Mouse (Mus musculus) MEL (cell line): ENCODE results near the gene Ubash3b.

Experiments
- CTCF ChIP-seq, 3 experiments: IDR thresholded peaks in 2 of 3; conservative IDR thresholded peaks in 1 of 3; 2 replicates each; pipeline ENCODE4 v1.5.1; 2011 to 2012; ENCODE audit warnings: low read length in 3 of 3, low read depth in 2 of 3, mild to moderate bottlenecking in 2 of 3, improper control_type of control experiment in 1 of 3, inconsistent platforms in 1 of 3, mixed read lengths in 1 of 3, moderate library complexity in 1 of 3; ENCODE audit not compliant: control insufficient read depth in 1 of 3, insufficient read depth in 1 of 3, poor library complexity in 1 of 3, severe bottlenecking in 1 of 3
- EP300 ChIP-seq, 2 experiments: IDR thresholded peaks; 2 replicates each; pipeline ENCODE4 v1.6.1; 2011; ENCODE audit warnings: improper control_type of control experiment in 2 of 2, low read length in 2 of 2, low read depth in 1 of 2, mild to moderate bottlenecking in 1 of 2
- MAX ChIP-seq: IDR thresholded peaks from 2 replicates; pipeline ENCODE4 v1.6.1; 2011; ENCODE audit warnings: low read length, improper control_type of control experiment
- MAZ ChIP-seq: IDR thresholded peaks from 2 replicates; pipeline ENCODE4 v1.6.1; 2012; ENCODE audit warnings: low read depth, mild to moderate bottlenecking, inconsistent platforms, low read length, improper control_type of control experiment
- NELFE ChIP-seq: IDR thresholded peaks from 2 replicates; pipeline ENCODE4 v1.6.1; 2011; ENCODE audit warnings: low read depth, low read length, improper control_type of control experiment
- POLR2A ChIP-seq, 2 experiments: IDR thresholded peaks; 2 replicates each; pipeline ENCODE4 v1.6.1; 2011 to 2012; ENCODE audit warnings: low read length in 2 of 2, mild to moderate bottlenecking in 2 of 2, control low read depth in 1 of 2, improper control_type of control experiment in 1 of 2, low read depth in 1 of 2, moderate library complexity in 1 of 2; ENCODE audit not compliant: control insufficient read depth in 1 of 2, insufficient read depth in 1 of 2, poor library complexity in 1 of 2
- POLR2AphosphoS2 ChIP-seq: IDR thresholded peaks from 2 replicates; pipeline ENCODE4 v1.6.1; 2011; ENCODE audit warnings: low read length, improper control_type of control experiment
- RCOR1 ChIP-seq: IDR thresholded peaks from 2 replicates; pipeline ENCODE4 v1.6.1; 2012; ENCODE audit warnings: low read depth, mild to moderate bottlenecking, inconsistent platforms, low read length, improper control_type of control experiment
- UBTF ChIP-seq: IDR thresholded peaks from 2 replicates; pipeline ENCODE4 v1.6.1; 2012; ENCODE audit warnings: low read depth, mild to moderate bottlenecking, inconsistent platforms, low read length, improper control_type of control experiment, moderate library complexity, borderline replicate concordance; ENCODE audit not compliant: insufficient read depth
- USF1 ChIP-seq: IDR thresholded peaks from 2 replicates; pipeline ENCODE4 v1.6.1; 2014; ENCODE audit warnings: low read depth, mild to moderate bottlenecking, inconsistent platforms, low read length, improper control_type of control experiment, moderate library complexity
- ZKSCAN1 ChIP-seq: IDR thresholded peaks from 2 replicates; pipeline ENCODE4 v1.6.1; 2012; ENCODE audit warnings: low read depth, mild to moderate bottlenecking, inconsistent platforms, low read length, improper control_type of control experiment, moderate library complexity

- TF ChIP-seq RCOR1 = no peak
- no peak for TF ChIP-seq CTCF (IDR thresholded peaks at IDR 0.05 in 2 of 3, conservative IDR thresholded peaks at IDR 0.05 in 1 of 3; ENCODE audit: control insufficient read depth in 1 of 3, insufficient read depth in 1 of 3, low read depth in 2 of 3, low read length in 3 of 3, poor library complexity in 1 of 3, severe bottlenecking in 1 of 3)
- no peak for TF ChIP-seq MAX
- TF ChIP-seq MAZ = no peak
- TF ChIP-seq USF1 = no peak
- TF ChIP-seq UBTF = no peak
- TF ChIP-seq EP300 (IDR thresholded peaks at IDR 0.05; ENCODE audit: low read depth in 1 of 2, low read length in 2 of 2) = no peak
- no peak for TF ChIP-seq POLR2A (IDR thresholded peaks at IDR 0.05; ENCODE audit: control insufficient read depth in 1 of 2, insufficient read depth in 1 of 2, low read depth in 1 of 2, low read length in 2 of 2, poor library complexity in 1 of 2)
- no peak for TF ChIP-seq NELFE
- no peak for TF ChIP-seq POLR2AphosphoS2
- TF ChIP-seq ZKSCAN1 = no peak
Measured at GRCm38 (mm10) chr9:41012456-41012855, 149.0 kb downstream of the Ubash3b start.
